Mouse (Mus musculus) thymus, postnatal 4 days (tissue): Measurements from ENCODE around the gene Nrsn2.

ENCODE experiments used
- DNase-seq: peaks from one replicate; pipeline ENCODE4 v3.0.0; 2021

Nrsn2 gene

DNA sequence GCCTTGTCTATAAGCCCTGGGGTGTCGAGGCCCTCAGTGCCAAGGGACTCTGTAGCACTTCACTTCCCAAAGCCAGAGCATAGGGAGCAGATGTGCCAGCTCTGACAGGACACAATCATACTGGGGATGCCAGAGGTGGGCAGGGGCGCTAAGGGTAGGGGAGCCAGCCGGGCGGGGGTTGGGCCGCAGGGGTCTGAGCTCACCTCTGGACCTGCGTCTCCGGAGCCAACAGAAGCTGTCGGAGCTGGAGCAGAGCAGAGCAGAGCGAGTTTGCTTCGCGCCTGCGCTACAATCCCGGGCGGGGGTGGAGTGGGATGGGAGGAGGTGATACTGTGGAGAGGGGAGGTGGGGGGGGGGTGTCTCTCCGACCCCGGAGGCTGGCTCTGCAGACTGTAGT lies at the start of gene Nrsn2:
Nrsn2 (minus strand) TSS at position 294 of the 397 bp plus-strand sequence.
- DNase-seq, result no peak

DNA sequence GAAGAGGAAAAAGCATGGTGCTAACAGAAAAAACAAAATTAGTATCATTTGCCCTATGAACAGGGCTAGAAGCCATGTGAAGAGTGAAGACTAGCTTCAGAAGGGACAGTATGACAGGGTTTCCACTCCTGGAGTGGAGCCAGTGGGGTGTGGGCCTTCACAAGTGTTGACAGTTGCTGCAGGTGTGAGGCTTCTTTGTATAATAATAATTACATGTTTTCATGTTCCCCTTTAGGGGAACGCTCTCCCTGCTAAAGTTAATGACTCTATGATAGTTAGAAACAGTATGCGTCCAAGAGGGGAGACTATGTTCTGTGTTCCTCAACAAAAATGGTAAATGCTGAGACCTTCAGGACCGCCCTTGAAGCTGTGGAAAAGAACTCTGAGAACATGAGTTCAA lies 39.3 kb upstream of the Nrsn2 start:
- no peak for DNase-seq

DNA sequence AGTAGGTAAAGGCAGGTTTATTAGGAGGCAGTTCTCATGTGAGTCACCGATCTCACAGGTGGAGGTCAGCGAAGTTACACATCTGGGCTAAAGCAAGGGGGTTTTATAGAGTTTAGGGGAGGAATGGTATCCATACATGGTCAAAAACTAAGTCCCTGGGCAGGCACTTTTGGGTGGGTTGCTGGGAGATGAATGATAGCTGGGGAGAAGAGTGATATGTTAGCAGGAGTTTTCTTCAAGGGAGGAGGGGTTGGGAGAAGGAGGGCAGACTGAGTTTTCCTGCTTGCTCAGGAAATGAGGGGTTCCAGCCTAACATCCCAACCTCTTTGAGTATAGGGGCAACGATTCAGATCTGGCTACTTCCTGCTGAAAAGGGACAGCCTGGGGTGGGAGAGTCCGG lies 38.8 kb upstream of the Nrsn2 start, which contains the start of gene 6820408C15Rik:
6820408C15Rik (plus strand) TSS at position 301 of the 400 bp plus-strand sequence.
- no peak for DNase-seq

DNA sequence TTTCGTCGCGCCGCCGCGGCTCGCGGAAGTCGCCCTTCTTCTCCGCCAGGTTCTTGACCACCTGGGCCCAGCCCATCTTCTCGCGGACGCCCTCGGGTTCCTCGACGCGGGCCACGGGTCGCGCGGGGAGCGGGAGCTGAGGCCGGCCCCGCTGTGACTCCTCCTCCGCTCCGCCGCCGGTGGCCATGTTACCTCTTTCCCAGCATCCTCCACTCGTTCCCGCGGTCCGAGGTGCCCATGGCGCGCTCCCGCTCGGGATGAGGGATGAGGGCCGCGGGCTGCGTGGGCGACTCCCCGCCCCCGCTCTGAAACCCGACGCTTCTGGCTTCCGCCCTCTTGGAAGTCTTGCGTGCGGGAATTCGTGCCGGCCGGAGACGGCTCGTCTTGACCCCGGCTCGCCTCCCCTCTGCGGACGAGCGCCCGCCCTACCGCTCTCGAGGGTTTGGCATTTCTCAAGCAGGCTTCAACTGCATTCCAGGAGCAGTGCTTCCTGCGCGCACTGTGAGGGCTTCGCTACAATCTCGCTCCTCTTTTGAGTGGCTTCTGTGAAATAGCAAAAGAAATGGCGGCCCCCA lies 38.2 kb upstream of the Nrsn2 start, which contains the start of gene Zcchc3:
Zcchc3 (minus strand) TSS at position 437 of the 575 bp plus-strand sequence.
- DNase-seq, result peak; percentile 65

DNA sequence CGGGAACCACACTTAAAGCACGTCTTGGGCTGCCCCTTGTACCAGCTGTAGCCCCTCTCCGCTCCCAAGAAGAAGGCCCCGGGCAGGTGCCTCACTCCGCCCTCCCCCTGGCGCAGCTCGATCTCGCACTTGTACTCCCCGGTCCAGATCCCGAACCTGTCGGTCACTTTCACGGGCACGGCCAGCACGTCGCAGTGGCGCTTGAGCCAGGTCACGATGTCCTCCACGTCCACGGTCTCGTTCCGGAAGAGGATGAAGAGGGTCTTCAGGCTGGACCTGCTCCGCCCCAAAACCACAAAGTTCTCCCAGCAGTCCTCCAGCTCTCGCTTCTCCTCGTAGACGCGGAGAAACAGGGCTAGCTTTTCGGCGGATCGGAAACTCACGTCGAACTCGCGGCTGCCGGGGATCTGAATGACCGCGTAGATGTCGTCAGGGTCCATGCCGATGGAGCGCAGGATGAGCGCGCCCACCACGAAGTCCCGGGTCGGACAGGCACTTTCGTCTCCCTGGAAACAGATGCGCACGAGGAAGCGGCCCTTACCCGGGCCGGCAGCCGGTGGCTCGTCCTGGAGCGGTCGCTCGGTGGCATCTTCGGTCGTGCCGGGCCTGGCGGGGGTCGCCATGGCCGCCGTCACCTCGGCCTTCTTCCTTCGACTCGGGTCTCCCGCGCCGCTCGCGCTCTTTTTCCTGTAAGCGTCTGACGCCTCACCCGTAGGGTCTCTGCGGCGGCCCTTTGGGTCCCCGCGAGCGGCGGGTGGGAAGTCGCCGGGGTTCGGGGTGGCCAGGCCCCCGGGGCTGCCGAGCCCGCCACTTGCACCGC lies 37.5 kb upstream of the Nrsn2 start:
- DNase-seq, result peak; percentile 56

DNA sequence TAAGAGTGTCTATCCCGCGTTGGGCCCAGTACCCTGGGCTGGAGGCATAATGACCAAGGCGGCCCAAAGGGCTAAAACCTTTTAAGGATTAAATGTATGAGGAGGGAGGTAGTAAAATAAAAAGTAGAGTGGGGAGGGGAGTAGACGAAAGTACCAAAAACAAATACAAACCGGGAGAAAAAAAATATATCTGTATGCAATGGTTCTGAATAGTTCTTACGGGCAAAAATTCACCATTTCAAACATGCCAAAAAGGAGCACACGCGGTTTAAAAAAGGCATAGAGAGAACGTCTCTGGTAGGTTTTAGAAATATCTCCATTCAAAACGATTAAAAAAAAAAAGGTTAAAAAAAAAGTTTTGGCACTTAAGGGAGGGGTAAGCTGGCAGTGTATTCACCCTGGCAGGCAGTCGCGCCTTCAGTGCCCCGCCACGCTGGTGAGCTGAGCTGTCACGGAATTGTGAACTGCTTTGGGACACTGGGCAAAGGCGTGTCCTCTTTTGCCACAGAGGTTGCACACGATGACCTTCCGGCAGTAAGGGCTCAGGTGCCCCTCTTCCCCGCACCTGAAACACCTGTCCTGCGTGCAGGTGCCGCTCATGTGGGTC lies 36.8 kb upstream of the Nrsn2 start:
- DNase-seq, result no peak

DNA sequence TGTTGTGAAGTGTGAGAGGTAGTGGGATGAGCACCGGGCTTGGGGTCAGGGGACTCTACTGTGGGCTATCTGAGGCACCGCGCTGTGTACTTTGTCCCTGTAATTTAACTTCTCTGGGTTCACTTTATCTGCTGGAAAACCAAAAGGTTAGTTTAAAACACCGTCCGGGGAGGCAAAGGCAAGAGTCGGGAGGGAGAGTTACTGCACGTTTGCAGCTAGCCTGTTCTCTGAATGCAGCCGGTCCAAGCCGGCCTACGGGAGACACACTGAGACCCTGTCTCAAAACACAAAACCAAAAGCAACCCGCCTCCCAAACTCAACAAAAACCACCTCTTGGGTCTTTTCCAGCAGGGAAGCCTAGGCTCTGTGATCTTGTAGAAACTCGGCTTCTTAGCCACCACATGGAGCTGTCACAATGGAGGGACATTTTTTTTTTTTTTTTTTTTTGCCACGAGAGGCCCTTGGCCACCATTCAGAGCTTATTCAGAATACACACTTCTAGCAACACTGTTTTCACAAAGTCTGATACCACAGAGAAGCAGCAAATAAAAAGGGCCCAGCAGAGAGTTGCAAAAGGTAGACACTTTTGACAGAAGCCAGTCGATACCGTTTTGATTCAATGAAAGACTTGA lies 36.2 kb upstream of the Nrsn2 start:
- no peak for DNase-seq

DNA sequence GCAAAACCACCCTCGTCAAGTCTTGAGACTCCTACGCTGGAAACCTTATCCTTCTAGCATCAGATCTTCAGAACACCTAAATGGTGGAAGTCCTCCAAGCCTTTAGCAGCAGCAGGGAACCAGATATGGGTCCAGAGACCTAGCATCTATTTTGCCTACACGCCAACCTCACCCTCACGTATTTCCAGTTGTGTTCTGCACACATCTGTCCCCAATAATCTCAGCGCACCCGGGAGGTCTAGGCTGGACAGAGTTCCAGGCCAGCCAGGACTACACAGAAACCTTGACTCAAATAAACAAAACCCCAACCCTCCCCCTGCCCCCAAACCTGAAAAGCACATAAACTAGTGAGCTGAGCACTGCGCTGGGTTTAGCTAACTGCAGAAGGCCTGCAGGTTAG lies 35.0 kb upstream of the Nrsn2 start:
- no peak for DNase-seq

DNA sequence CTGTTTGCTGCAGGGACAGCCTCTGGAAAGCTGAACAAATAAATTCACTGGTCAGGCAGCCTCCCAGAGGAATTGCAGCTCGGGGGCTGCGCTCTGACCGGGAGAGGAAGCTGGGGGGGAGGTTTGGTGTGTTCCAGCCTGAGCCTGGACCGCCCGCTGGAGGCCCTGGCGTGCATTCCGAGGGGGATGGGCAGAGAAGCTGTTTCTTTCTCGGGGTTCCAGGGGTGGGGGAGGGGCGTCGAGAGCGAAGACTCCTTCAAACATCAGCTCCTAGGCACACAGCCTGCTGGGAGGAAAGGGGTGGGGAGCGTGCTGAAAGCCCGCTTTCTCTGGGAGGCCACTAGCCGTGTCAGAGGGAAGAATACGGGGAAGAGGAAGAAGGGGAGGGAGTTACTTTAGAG lies 34.5 kb upstream of the Nrsn2 start:
- DNase-seq, result peak; percentile 31

DNA sequence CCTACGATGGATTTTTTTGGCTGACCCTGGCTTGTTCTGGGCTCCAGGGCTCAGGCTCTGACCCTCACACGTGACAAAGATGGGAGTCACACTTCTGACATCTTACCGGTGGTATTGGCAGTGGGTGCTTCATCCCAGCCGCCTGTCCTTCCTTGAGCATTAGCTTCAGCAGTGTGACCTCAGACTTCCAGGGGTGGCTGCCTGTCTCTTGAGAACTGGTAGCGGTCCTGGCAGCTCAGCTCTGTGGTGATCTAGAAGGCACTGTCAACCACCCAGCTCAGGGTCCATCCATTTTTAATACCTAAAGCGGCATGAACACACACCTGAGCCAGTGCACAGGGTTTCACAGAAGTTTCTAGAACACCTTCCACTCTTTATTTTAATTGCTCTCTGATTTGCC lies 33.3 kb upstream of the Nrsn2 start:
- DNase-seq, result no peak

DNA sequence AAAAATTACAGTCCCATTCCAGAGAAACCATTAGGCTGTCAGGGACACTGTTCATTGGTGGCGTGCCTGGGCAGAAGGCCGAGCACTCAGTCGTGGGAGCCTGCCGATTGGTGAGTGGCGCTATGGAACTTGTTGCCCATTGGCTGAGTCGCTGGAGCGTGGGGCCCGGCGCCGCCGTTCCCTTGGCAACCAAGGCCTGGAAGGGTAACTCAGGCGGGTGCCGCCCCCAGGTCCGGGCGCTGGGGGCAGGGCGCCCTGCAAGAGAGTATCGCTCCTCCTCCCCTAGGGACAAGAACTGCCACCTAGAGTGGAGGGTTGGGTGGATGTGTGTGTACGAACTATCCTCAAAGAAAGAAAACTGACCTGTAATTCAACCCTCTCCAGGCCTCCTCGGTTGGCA lies 29.7 kb upstream of the Nrsn2 start:
- DNase-seq, result peak; percentile 89

DNA sequence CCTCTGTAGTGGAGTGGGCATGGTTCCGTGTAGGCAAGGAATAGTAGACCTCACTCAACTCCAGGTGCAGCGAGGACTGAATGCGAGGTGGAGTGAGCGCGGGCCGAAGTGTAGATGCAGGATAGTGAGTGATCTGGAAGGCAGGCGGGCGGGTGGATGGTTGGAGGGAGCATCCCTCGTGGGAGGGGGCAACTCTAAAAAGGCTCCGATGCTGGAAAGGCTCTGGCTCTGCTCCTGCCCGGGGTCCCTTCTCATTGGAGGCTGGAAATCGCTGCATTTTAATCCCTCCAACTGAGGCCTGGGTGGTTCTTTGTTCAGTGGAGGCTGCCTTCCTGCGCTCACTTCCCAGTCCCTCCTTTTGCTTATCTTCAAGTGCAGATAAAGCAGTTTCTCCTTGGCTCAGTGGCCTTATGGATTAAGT lies 22.7 kb upstream of the Nrsn2 start:
- no peak for DNase-seq

DNA sequence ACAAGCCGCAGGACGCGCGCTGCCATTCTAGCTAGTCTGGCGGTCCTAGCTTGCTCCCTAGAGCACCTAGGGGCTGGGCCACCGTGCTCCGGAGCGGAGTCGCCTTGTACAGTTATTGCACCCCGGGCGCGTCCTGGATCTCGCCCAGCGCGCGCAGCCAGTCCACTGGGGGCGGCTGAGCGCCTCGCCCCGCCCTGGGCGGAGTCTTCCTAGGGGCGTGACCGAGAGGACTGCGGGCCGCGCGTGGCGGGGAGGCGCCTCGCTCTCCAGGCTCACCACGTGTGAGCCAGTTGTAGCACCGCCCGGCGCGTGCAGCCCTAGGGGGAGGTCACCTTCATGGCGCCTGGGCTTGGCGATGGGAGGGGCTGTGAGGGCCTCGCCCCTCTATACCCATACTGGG lies 22.3 kb upstream of the Nrsn2 start:
- peak; percentile 85 for DNase-seq

DNA sequence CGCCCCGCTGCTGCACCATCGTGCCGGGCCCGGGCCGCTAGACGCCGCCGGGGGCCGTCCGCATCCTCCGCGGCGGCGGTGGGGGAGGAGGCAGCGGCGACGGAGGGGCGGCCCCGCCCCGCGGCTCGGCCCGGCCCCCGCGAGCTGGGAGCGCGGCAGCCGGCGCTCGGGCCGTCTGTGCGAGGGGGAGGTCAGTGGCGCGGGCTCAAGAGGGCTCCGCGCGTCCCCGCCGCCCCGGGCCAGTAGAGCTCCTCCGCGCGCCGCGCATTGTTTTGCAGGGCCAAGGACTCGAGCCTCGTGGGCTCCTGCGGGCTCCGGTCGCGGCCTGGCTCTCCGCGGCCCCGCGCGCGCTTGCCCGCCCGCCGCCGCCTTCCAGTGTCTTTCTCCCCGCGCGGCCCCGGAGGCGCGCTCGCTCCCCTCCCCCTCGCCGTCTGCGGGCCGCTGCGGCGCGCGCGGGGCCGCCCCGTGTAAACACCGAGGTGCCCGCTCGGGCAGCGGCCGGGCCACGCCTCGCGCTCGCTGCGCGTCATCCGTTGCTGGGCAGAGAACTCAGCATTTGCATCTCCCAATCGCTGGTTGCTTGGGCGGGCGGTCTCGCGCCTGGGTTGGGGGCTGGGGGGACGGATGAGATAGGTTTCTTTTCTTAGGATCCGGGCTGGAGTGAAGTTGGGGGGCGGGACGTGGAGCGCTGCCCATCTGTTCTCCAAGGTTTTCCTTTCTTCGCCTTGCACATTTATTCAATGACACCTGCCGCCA lies 21.4 kb upstream of the Nrsn2 start, which contains the start of gene Sox12:
Sox12 (minus strand) TSS at position 384 of the 756 bp plus-strand sequence.
- DNase-seq, result peak; percentile 98

DNA sequence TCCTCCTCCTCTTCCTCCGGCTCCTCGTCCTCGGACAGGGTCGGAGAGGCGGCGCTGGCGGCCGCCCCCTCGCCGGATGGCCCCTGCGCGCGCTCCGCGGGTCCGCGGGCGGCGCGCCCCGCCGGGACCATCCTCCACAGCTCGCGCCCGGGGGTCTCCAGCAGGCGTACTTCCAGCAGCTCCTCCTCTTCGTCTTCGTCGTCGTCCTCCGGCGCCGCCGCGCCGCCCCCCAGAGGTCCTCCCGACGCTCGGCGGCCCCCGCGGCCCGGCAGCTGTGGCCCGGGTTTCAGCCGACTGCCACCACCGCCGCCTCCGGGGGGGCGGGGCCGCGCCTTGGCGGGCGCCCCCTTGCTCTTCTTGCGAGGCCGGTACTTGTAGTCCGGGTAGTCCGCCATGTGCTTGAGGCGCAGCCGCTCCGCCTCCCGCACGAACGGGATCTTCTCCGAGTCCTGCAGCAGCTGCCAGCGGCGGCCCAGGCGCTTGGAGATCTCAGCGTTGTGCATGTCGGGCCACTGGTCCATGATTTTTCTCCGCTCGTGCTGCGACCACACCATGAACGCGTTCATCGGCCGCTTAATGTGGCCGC lies 20.7 kb upstream of the Nrsn2 start:
- peak; percentile 79 for DNase-seq

DNA sequence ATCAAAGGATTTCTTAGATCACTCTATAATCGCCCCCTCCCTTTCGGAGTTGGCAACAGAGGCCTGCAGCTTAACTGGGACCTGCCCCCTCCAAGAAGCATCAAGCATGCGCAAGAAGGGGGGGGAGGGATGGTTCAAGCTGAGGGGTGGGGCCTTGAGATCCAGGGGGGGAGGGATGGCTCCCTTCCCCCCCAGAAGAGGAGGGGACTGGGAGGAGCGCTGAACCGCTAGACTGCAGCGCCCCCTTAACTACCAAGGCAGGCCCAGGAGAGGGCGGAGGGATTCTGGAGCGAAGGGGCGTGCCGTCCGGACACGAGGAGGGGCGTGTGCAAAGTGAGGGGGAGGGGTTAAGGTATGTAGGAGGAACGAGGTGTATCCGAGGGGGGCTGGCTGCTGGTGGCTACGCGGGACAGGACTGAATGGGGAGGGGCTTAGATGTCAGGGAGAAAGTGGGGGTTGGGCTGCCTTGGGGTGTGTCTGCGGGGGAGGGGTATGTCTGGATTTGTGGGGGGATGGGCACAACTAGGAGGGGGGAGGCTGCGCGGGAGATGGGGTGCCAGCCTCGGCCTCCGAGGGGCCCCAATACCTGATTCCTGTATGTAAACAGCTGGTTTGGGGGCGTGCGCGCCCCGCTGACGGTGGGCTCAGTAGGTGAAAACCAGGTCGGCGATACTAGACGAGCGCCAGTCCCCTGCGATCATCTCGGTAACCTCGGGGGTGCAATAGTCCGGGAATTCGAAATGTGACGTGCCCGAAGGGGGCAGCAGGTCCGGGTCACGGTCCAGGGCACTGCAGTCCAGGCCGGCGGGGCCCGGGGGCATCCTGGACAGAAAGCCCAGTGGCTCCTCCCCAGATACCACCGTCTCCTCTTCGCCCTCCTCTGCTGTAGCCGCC lies 19.9 kb upstream of the Nrsn2 start:
- peak; percentile 81 for DNase-seq

DNA sequence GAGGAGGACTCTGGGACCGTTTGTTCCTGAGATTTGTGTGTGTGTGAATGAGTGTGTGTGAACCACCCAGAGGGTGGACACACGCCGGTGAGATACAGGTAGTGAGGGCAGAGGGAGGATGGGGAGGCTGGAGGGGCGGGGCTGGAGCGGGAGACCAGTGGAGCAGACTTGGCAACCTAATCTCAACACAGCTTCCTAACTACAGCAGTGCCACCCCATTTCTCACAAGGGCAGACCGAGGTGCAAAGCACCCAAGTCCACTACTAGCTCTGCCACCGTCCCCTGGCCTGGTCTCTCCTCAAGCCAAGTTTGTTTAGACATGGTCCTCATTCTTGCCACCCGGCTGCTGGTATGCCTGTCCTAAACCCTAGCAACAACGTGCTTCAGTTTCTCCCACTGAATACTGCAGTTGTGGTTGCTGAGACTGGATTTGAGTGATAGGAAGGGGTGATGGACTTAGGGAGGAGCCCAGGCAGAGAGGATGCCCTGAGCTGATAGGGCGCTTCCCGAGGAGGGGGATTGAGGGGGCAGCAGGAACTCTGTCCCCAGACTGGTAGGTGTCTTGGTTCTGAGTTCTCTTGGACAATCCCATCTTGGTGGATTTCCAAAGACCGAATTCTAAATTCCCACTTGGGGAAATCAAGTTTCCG lies 19.0 kb upstream of the Nrsn2 start:
- no peak for DNase-seq

DNA sequence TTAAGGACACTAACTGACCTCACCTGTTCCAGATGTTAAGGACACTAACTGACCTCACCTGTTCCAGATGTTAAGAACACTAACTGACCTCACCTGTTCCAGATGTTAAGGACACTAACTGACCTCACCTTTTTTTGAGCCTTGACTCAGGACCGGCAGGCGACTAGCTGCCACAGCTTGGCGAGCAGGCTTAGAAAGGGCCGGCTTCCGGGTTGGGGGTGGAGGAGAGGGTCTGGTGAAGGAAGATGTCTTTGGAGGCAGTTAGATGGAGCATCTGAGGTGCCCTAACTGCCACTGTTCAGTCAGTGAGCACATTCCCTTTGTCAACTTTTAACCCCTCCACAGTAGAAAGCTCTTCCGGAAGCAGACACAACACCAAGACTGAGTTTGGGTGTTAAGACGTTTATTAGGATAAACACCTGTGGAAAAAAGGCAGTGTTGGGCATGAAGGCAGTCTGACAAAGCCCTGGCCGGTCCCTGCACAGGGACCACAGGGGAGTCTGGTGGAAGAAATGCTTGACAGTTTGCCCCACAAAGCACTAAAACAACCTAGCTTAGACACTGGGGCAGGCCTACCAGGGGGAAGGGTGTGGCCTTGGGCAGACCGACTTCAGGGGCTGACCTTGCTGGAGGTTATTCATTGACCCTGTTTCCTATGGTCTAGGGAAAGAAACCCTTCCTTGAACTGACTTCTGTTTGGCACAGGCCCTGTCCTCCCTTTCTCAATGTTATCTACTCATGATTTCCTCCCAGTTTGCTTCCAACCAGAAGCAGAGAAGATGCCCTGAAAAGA lies 17.0 kb upstream of the Nrsn2 start:
- DNase-seq, result no peak

DNA sequence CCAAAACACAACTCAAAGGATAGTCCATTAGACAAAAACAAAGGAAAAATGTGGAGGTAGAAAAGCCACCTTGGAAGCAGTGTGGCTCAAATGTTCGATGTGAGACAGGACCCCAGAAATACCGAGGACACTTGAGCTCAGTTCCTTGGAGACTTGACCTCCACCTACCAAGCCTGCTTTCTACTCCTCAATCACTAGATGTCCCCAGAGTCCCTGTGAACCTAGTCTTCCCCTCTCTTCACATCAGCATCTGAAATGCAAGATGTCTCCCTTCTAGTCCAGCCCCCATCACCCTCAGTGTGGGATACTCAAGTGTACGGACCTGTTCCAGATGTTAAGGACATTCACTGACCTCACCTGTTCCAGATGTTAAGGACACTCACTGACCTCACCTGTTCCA lies 16.3 kb upstream of the Nrsn2 start:
- DNase-seq, result peak; percentile 25

DNA sequence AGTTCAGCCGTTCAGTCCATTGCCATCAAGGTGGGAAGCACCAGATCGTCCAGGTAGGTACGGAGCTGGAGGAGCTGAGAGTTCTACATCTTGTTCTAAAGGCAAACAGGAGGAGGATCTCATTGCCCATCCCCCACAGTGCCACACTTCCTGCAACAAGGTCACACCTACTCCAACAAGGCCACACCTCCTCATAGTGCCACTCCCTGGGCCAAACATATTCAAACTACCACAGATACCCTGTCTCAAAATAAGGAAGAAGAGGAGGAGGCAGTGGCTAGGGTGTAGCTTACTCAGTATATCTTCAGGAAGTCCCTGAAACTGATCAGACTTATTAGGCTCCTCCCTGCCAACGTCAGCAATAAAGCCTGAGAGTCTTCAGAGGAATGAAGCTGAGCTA lies 7.8 kb upstream of the Nrsn2 start:
- no peak for DNase-seq
